8 mouse cellular contexts compared by ENCODE assay signal in genomic region chr16:35154641-35155390, GRCm38 (mm10). TPM values are rescaled to one million over a fixed set of nuclear protein-coding genes. Genes with fewer than 3 reads are reported as not detected.
DNase-seq lines count a peak whose midpoint lies in the region; ATAC-seq lines count a peak whose summit lies in the region.

Gene Adcy5, plus strand, starts transcription at chr16:35154877.

- H3K36me3 ChIP-seq in kidney, embryonic 16.5 days (ENCODE audit: insufficient read depth, low read length): no peaks in the 10 kb centered on the region
- no peaks in the 10 kb centered on the region for H3K36me3 ChIP-seq in liver, embryonic 15.5 days (replicated peaks)

- peaks cover 14% of the 10 kb centered on the region for H3K4me1 ChIP-seq in kidney, embryonic 16.5 days (ENCODE audit: insufficient read depth, low read length)
- H3K4me1 ChIP-seq in liver, embryonic 15.5 days (replicated peaks): peaks cover 8% of the 10 kb centered on the region

- peak within 1 kb of the TSS; percentile 72 for H3K9ac ChIP-seq in kidney, embryonic 16.5 days (replicated peaks; ENCODE audit: low read length)
- no peak within 1 kb of the TSS for H3K9ac ChIP-seq in liver, embryonic 15.5 days

- H3K27ac ChIP-seq in kidney, embryonic 16.5 days (ENCODE audit: low read length): no peak within 1 kb of the TSS
- H3K27ac ChIP-seq in liver, embryonic 15.5 days (replicated peaks): no peak within 1 kb of the TSS

- H3K27me3 ChIP-seq in kidney, embryonic 16.5 days (ENCODE audit: insufficient read depth, low read length): peaks cover 76% of the 10 kb centered on the region
- H3K27me3 ChIP-seq in liver, embryonic 15.5 days: peaks cover 95% of the 10 kb centered on the region

- DNase-seq in right cerebral cortex, adult 18-20 months: peak; percentile 50
- no peak for DNase-seq in right cerebral cortex, postnatal 36 days (ENCODE audit: low spot score in 2 of 2)
- peak; percentile 70 to 71 for DNase-seq in cerebellum, postnatal 14 days
- DNase-seq in heart, adult 18-20 months: peak; percentile 35 to 51
- peak; percentile 64 to 66 for DNase-seq in right cerebral cortex, postnatal 10 days (ENCODE audit: low spot score in 2 of 2)
- no peak for DNase-seq in adipocyte (ENCODE audit: low spot score)

- 0% methylated on average over 40 of the region's 104 CpGs for WGBS in kidney, embryonic 16.5 days
- WGBS in liver, embryonic 15.5 days (ENCODE audit: insufficient replicate concordance): under 1% methylated on average over 87 of the region's 104 CpGs

- peak; percentile 62 for ATAC-seq in kidney, embryonic 16.5 days (ENCODE audit: low FRiP score, low TSS enrichment)
- no peak for ATAC-seq in liver, embryonic 15.5 days (ENCODE audit: insufficient read depth)

- peak within 1 kb of the TSS; percentile 63 for H3K4me3 ChIP-seq in kidney, embryonic 16.5 days (ENCODE audit: low read length)
- H3K4me3 ChIP-seq in liver, embryonic 15.5 days (replicated peaks): peak within 1 kb of the TSS; percentile 48

- H3K9me3 ChIP-seq in kidney, embryonic 16.5 days (ENCODE audit: low read length): no peaks in the 10 kb centered on the region
- H3K9me3 ChIP-seq in liver, embryonic 15.5 days (replicated peaks): no peaks in the 10 kb centered on the region

- H3K4me2 ChIP-seq in kidney, embryonic 16.5 days (replicated peaks; ENCODE audit: low read depth, low read length): peak within 1 kb of the TSS; percentile 98
- H3K4me2 ChIP-seq in liver, embryonic 15.5 days: peak within 1 kb of the TSS; percentile 70

RNA-seq across cellular contexts. Expression of gene Adcy5, which starts in this region (rescaled TPM):
- 10 to 100 TPM; 48.4 to 52.4 TPM for total RNA-seq in heart, adult 18-20 months (2021)
- polyA plus RNA-seq in kidney, embryonic 16.5 days (2015; fragmentation: Nextera tagmentation; extraction: Ambion mirVana): 0.60 and 0.80 TPM in 2 replicates
- polyA plus RNA-seq in liver, embryonic 15.5 days (2015; fragmentation: Nextera tagmentation; extraction: Ambion mirVana): 0.20 and 0.24 TPM in 2 replicates

Comparison
In these comparisons a context has a peak if more than half of its experiments do, and no peak if none do; other contexts are left out.
1. DNase-seq: peak in right cerebral cortex, adult 18-20 months (single experiment), cerebellum, postnatal 14 days (2 of 2), heart, adult 18-20 months (2 of 2) and right cerebral cortex, postnatal 10 days (2 of 2); none in right cerebral cortex, postnatal 36 days (0 of 2) and adipocyte (single experiment).
2. Peak in ATAC-seq, H3K4me3 ChIP-seq, H3K9ac ChIP-seq and H3K4me2 ChIP-seq in kidney, embryonic 16.5 days; RNA of the gene not detected or under 1 TPM.